Mouse (Mus musculus) CH12.LX (cell line): ENCODE measurements around the gene Agk. TPM values are rescaled to one million over a fixed set of nuclear protein-coding genes. Genes with fewer than 3 reads are reported as not detected.

Source experiments
- DNase-seq: peaks from one replicate; pipeline ENCODE4 v3.0.0-alpha.2; 2013; ENCODE audit errors: extremely low read depth
- H3K27ac ChIP-seq: 2 replicates; pipeline ENCODE4 v1.5.1; 2012; ENCODE audit warnings: low read depth, mild to moderate bottlenecking, control low read depth, moderate library complexity; ENCODE audit not compliant: insufficient read depth
- H3K27me3 ChIP-seq: replicated peaks from 2 replicates; pipeline ENCODE3; 2012; ENCODE audit warnings: inconsistent platforms
- H3K36me3 ChIP-seq, 2 experiments: replicated peaks in 1 of 2; 2 replicates each; pipeline versions ENCODE3 to v1.6.1; 2012; ENCODE audit warnings: inconsistent platforms in 1 of 2, low read length in 1 of 2, mild to moderate bottlenecking in 1 of 2, mixed read lengths in 1 of 2, moderate library complexity in 1 of 2; ENCODE audit not compliant: control insufficient read depth in 1 of 2, insufficient read depth in 1 of 2
- H3K4me1 ChIP-seq, 2 experiments: 2 replicates each; pipeline ENCODE4 v1.6.1; 2012; ENCODE audit warnings: inconsistent platforms in 1 of 2, moderate library complexity in 1 of 2; ENCODE audit not compliant: insufficient read depth in 2 of 2, control insufficient read depth in 1 of 2
- H3K4me2 ChIP-seq: 2 replicates; pipeline ENCODE4 v1.6.1; 2012; ENCODE audit warnings: low read depth, mild to moderate bottlenecking, control low read depth; ENCODE audit not compliant: poor library complexity, insufficient read depth, severe bottlenecking
- H3K4me3 ChIP-seq, 3 experiments: fragments of 150-350 bp in 1 of 3; sonication (generic) in 1 of 3; replicated peaks in 1 of 3; 2 replicates each; pipeline versions ENCODE3 to v1.5.1; 2011 to 2012; ENCODE audit warnings: low read depth in 2 of 3, low read length in 2 of 3, mild to moderate bottlenecking in 2 of 3, moderate library complexity in 2 of 3, control low read depth in 1 of 3, improper control_type of control experiment in 1 of 3, inconsistent platforms in 1 of 3, mixed read lengths in 1 of 3; ENCODE audit not compliant: poor library complexity in 1 of 3
- H3K79me2 ChIP-seq: replicated peaks from 2 replicates; pipeline ENCODE4 v1.6.1; 2012; ENCODE audit warnings: mild to moderate bottlenecking, moderate library complexity; ENCODE audit not compliant: control insufficient read depth, poor library complexity, insufficient read depth, severe bottlenecking; ENCODE audit errors: extremely low read depth
- H3K9ac ChIP-seq: 2 replicates; pipeline ENCODE4 v1.6.1; 2012; ENCODE audit warnings: low read depth, mild to moderate bottlenecking, control low read depth, moderate library complexity; ENCODE audit not compliant: insufficient read depth
- H3K9me3 ChIP-seq: replicated peaks from 2 replicates; pipeline ENCODE3; 2012; ENCODE audit warnings: low read length, inconsistent platforms, mixed read lengths
- BHLHE40 ChIP-seq: IDR thresholded peaks from 2 replicates; pipeline ENCODE4 v1.6.1; 2011; ENCODE audit warnings: mild to moderate bottlenecking, low read depth, low read length, improper control_type of control experiment
- CHD1 ChIP-seq: IDR thresholded peaks from 2 replicates; pipeline ENCODE4 v1.6.1; 2012; ENCODE audit warnings: low read depth, low read length, improper control_type of control experiment, inconsistent platforms
- CHD2 ChIP-seq: IDR thresholded peaks from 2 replicates; pipeline ENCODE4 v1.6.1; 2011; ENCODE audit warnings: low read length, improper control_type of control experiment
- CTCF ChIP-seq, 2 experiments: IDR thresholded peaks in 1 of 2; conservative IDR thresholded peaks in 1 of 2; 2 replicates each; pipeline ENCODE4 v1.5.1; 2011 to 2012; ENCODE audit warnings: low read depth in 2 of 2, low read length in 2 of 2, improper control_type of control experiment in 1 of 2, inconsistent platforms in 1 of 2, mild to moderate bottlenecking in 1 of 2, moderate library complexity in 1 of 2
- E2F4 ChIP-seq: IDR thresholded peaks from 2 replicates; pipeline ENCODE4 v1.6.1; 2011; ENCODE audit warnings: low read depth, low read length, improper control_type of control experiment; ENCODE audit not compliant: insufficient replicate concordance
- ELF1 ChIP-seq: IDR thresholded peaks from 2 replicates; pipeline ENCODE4 v1.6.1; 2014; ENCODE audit warnings: low read depth, mild to moderate bottlenecking, inconsistent platforms, low read length, improper control_type of control experiment
- EP300 ChIP-seq: IDR thresholded peaks from 2 replicates; pipeline ENCODE4 v1.6.1; 2011; ENCODE audit warnings: low read length, improper control_type of control experiment
- ETS1 ChIP-seq: conservative IDR thresholded peaks from 2 replicates; pipeline ENCODE4 v1.6.1; 2012; ENCODE audit warnings: low read depth, mild to moderate bottlenecking, inconsistent platforms, low read length, improper control_type of control experiment, moderate library complexity
- GABPA ChIP-seq: IDR thresholded peaks from 2 replicates; pipeline ENCODE4 v1.6.1; 2012; ENCODE audit warnings: low read depth, low read length, improper control_type of control experiment, inconsistent platforms; ENCODE audit not compliant: insufficient replicate concordance
- HCFC1 ChIP-seq: IDR thresholded peaks from 2 replicates; pipeline ENCODE4 v1.6.1; 2012; ENCODE audit warnings: low read depth, mild to moderate bottlenecking, inconsistent platforms, low read length, improper control_type of control experiment
- IRF4 ChIP-seq: IDR thresholded peaks from 2 replicates; pipeline ENCODE4 v1.6.1; 2014; ENCODE audit warnings: low read depth, mild to moderate bottlenecking, inconsistent platforms, low read length, improper control_type of control experiment
- JUN ChIP-seq: IDR thresholded peaks from 2 replicates; pipeline ENCODE4 v1.6.1; 2011; ENCODE audit warnings: low read depth, mild to moderate bottlenecking, low read length, improper control_type of control experiment, moderate library complexity; ENCODE audit not compliant: insufficient read depth
- JUND ChIP-seq: conservative IDR thresholded peaks from 2 replicates; pipeline ENCODE4 v1.6.1; 2011; ENCODE audit warnings: low read depth, low read length, improper control_type of control experiment
- KAT2A ChIP-seq: IDR thresholded peaks from 2 replicates; pipeline ENCODE4 v1.6.1; 2012; ENCODE audit warnings: low read length, improper control_type of control experiment, inconsistent platforms; ENCODE audit not compliant: insufficient replicate concordance
- MAFK ChIP-seq: IDR thresholded peaks from 2 replicates; pipeline ENCODE4 v1.6.1; 2011; ENCODE audit warnings: low read length, improper control_type of control experiment; ENCODE audit not compliant: insufficient replicate concordance
- MAX ChIP-seq: IDR thresholded peaks from 2 replicates; pipeline ENCODE4 v1.6.1; 2011; ENCODE audit warnings: low read length, improper control_type of control experiment
- MAZ ChIP-seq: IDR thresholded peaks from 2 replicates; pipeline ENCODE4 v1.6.1; 2012; ENCODE audit warnings: low read depth, mild to moderate bottlenecking, inconsistent platforms, low read length, improper control_type of control experiment, moderate library complexity
- MEF2A ChIP-seq: IDR thresholded peaks from 2 replicates; pipeline ENCODE4 v1.6.1; 2014; ENCODE audit warnings: low read depth, mild to moderate bottlenecking, inconsistent platforms, low read length, improper control_type of control experiment, borderline replicate concordance
- MXI1 ChIP-seq: IDR thresholded peaks from 2 replicates; pipeline ENCODE4 v1.6.1; 2011; ENCODE audit warnings: mild to moderate bottlenecking, low read depth, low read length, improper control_type of control experiment
- MYC ChIP-seq: IDR thresholded peaks from 2 replicates; pipeline ENCODE4 v1.6.1; 2011; ENCODE audit warnings: low read depth, mild to moderate bottlenecking, improper control_type of control experiment, low read length
- NELFE ChIP-seq: IDR thresholded peaks from 2 replicates; pipeline ENCODE4 v1.6.1; 2011; ENCODE audit warnings: low read depth, low read length, improper control_type of control experiment
- NRF1 ChIP-seq: IDR thresholded peaks from 2 replicates; pipeline ENCODE4 v1.6.1; 2014; ENCODE audit warnings: low read depth, mild to moderate bottlenecking, inconsistent platforms, low read length, improper control_type of control experiment, moderate library complexity
- PAX5 ChIP-seq: IDR thresholded peaks from 2 replicates; pipeline ENCODE4 v1.6.1; 2012; ENCODE audit warnings: low read length, inconsistent platforms, mixed read lengths
- POLR2A ChIP-seq: IDR thresholded peaks from 2 replicates; pipeline ENCODE4 v1.6.1; 2011; ENCODE audit warnings: low read depth, mild to moderate bottlenecking, improper control_type of control experiment, low read length
- POLR2AphosphoS2 ChIP-seq: IDR thresholded peaks from 2 replicates; pipeline ENCODE4 v1.6.1; 2011; ENCODE audit warnings: low read depth, low read length, improper control_type of control experiment
- RAD21 ChIP-seq: IDR thresholded peaks from 2 replicates; pipeline ENCODE4 v1.6.1; 2011; ENCODE audit warnings: low read depth, mild to moderate bottlenecking, low read length, improper control_type of control experiment, moderate library complexity
- RCOR1 ChIP-seq: conservative IDR thresholded peaks from 2 replicates; pipeline ENCODE4 v1.6.1; 2012; ENCODE audit warnings: low read depth, mild to moderate bottlenecking, inconsistent platforms, low read length, improper control_type of control experiment
- SIN3A ChIP-seq: IDR thresholded peaks from 2 replicates; pipeline ENCODE4 v1.6.1; 2012; ENCODE audit warnings: low read length, improper control_type of control experiment, inconsistent platforms
- TBP ChIP-seq: conservative IDR thresholded peaks from 2 replicates; pipeline ENCODE4 v1.6.1; 2011; ENCODE audit warnings: low read depth, low read length, improper control_type of control experiment
- TCF12 ChIP-seq: IDR thresholded peaks from 2 replicates; pipeline ENCODE4 v1.6.1; 2014; ENCODE audit warnings: low read depth, mild to moderate bottlenecking, inconsistent platforms, low read length, improper control_type of control experiment
- UBTF ChIP-seq: IDR thresholded peaks from 2 replicates; pipeline ENCODE4 v1.6.1; 2012; ENCODE audit warnings: low read depth, mild to moderate bottlenecking, inconsistent platforms, low read length, improper control_type of control experiment, moderate library complexity
- USF2 ChIP-seq: conservative IDR thresholded peaks from 2 replicates; pipeline ENCODE4 v1.6.1; 2011; ENCODE audit warnings: low read depth, low read length, improper control_type of control experiment
- ZC3H11A ChIP-seq: IDR thresholded peaks from 2 replicates; pipeline ENCODE4 v1.6.1; 2012; ENCODE audit warnings: low read depth, mild to moderate bottlenecking, inconsistent platforms, low read length, improper control_type of control experiment
- ZKSCAN1 ChIP-seq: IDR thresholded peaks from 2 replicates; pipeline ENCODE4 v1.6.1; 2012; ENCODE audit warnings: low read depth, inconsistent platforms, low read length, improper control_type of control experiment, borderline replicate concordance
- ZMIZ1 ChIP-seq: IDR thresholded peaks from 2 replicates; pipeline ENCODE4 v1.6.1; 2012; ENCODE audit warnings: low read depth, mild to moderate bottlenecking, inconsistent platforms, low read length, improper control_type of control experiment
- ZNF384 ChIP-seq: IDR thresholded peaks from 2 replicates; pipeline ENCODE4 v1.6.1; 2012; ENCODE audit warnings: low read depth, low read length, improper control_type of control experiment, inconsistent platforms
- dilution Hi-C: fragments of 300-500 bp; cut with MboI; formaldehyde crosslinking; loops from 2 replicates; pipeline ENCODE4 v1.14.3; 2020; ENCODE audit warnings: low sequenced_read_pairs; ENCODE audit not compliant: extremely low pct_unique_long_range_greater_than_20kb, extremely low pct_ligation_motif_present
- in situ Hi-C: fragments of 300-500 bp; cut with MboI; formaldehyde crosslinking; loops from 3 replicates; pipeline ENCODE4 v1.14.3; 2019; ENCODE audit warnings: low sequenced_read_pairs, low pct_ligation_motif_present, low pct_unique_long_range_greater_than_20kb, mixed read lengths
- polyA plus RNA-seq: library from polyadenylated mRNA; unstranded; fragments of >175 nt; gene quantifications from 2 replicates; pipeline ENCODE4 v1.2.1, GENCODE M21; 2012; ENCODE audit warnings: low read depth; ENCODE audit not compliant: insufficient read length
- total RNA-seq, 2 experiments: library from RNA; depleted of rRNA; stranded (reverse); fragments of 300-350 nt in 1 of 2; fragments of >200 nt in 1 of 2; gene quantifications; 2 replicates each; pipeline ENCODE4 v1.2.3; 2012 to 2014

The Agk gene
- total and polyA plus RNA-seq, 3 experiments, result 22.1 to 42.5 (median 24.8) TPM

- peak overlapping the region; percentile 21 for H3K4me2 ChIP-seq
- in situ Hi-C loops, result no loop called here
- H3K9me3 ChIP-seq, result no peaks in the 10 kb centered on the region
- peak; percentile 89 for DNase-seq
- H3K9ac ChIP-seq, result no peak overlapping the region
- no peaks in the 10 kb centered on the region for H3K79me2 ChIP-seq
- dilution Hi-C loops, result no loop called here
- peaks cover 28 to 60% of the 10 kb centered on the region in 2 experiments for H3K4me1 ChIP-seq
- H3K36me3 ChIP-seq, result no peaks in the 10 kb centered on the region
- peaks cover 4% of the 10 kb centered on the region for H3K27me3 ChIP-seq
- peak overlapping the region in 1 of 3 experiments; percentile 11 for H3K4me3 ChIP-seq
- TF ChIP-seq NELFE (0 out of 2 replicates have a peak, but pooled peaks have one; percentile 30), GABPA (peak; percentile 41; the same call in 1 of the 2 replicates), ZNF384 (no peak), SIN3A (peak; percentile 58; the same call in 1 of the 2 replicates), ELF1 (no peak), TBP (no peak), IRF4 (peak; percentile 76), MEF2A (no peak), ZMIZ1 (no peak), HCFC1 (0 out of 2 replicates have a peak, but pooled peaks have one; percentile 13), MYC (no peak), MAZ (0 out of 2 replicates have a peak, but pooled peaks have one; percentile 2), JUND (peak; percentile 22; the same call in 1 of the 2 replicates), E2F4 (no peak), USF2 (no peak), POLR2AphosphoS2 (no peak), TCF12 (peak; percentile 56), MXI1 (0 out of 2 replicates have a peak, but pooled peaks have one; percentile 26), POLR2A (no peak), CTCF (conservative IDR thresholded peaks at IDR 0.05 in 1 of 2, IDR thresholded peaks at IDR 0.05 in 1 of 2; ENCODE audit: low read depth in 2 of 2, low read length in 2 of 2) (no peak), JUN (peak; percentile 13; the same call in 1 of the 2 replicates), ZKSCAN1 (no peak), KAT2A (no peak), CHD2 (0 out of 2 replicates have a peak, but pooled peaks have one; percentile 30), PAX5 (no peak), CHD1 (no peak), RCOR1 (no peak), EP300 (peak; percentile 43; the same call in 1 of the 2 replicates), ZC3H11A (no peak), MAFK (no peak), BHLHE40 (peak; percentile 81), UBTF (no peak), ETS1 (peak; percentile 88), MAX (no peak), NRF1 (no peak), RAD21 (no peak)
- peak overlapping the region; percentile 44; the same call in 1 of the 2 replicates for H3K27ac ChIP-seq
Observed at GRCm38 (mm10) chr6:40432346-40433275, 107.6 kb downstream of the Agk start.
